ENCODE assay signal across 13 mouse cellular contexts in the genomic region with DNA sequence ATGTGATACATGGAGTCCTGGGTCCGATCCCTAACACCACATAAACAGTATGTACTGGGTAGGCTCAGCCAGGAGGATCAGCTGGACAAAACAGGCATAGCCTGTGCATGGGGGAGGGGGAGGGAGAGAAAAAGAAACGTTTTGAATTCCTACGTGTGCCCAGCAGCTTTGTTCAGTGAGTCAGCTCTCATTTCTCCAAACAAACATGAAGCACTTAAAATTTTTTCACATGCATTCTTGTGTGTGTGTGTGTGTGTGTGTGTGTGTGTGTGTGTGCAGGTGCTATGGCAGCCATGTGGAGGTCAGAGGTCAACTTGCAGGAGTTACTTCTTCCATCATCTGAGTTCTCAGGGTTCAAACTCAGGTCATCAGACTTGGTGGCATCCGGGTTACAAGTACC. TPM values are rescaled to one million over a fixed set of nuclear protein-coding genes. Genes with fewer than 3 reads are reported as not detected.
DNase-seq lines count a peak whose midpoint lies in the region.
"Had no signal": no experiment of that assay in that cellular context is flagged by ENCODE, and none has a peak within 500 bp of the region (broad histone marks: within the 10 kb centered on the region; RNA-seq: fewer than 3 reads in every experiment).

No protein-coding gene starts in this region.

- peak; percentile 29 for DNase-seq in 3134 (ENCODE audit: extremely low read depth, insufficient read length, low spot score)
- peak; percentile 14 for DNase-seq in embryo, embryonic 10 days (ENCODE audit: low spot score)
- peak; percentile 56 to 80 for DNase-seq in lung, adult 18-20 months
- peak; percentile 82 for DNase-seq in lung, postnatal 36 days
- DNase-seq in T-cell, adult 2 months (ENCODE audit: low spot score), result no peak
- no peak for DNase-seq in adrenal gland, postnatal 10 days
- DNase-seq in adrenal gland, adult 18-20 months (ENCODE audit: low spot score in 2 of 2), result no peak
- DNase-seq: adrenal gland, adult 8-10 months; cerebellum, adult 11-12 months; heart, postnatal 4 days; kidney, adult 8-10 months; liver, postnatal 0 days; thymus, postnatal 4 days had no signal

RNA-seq across cellular contexts. Expression of a gene that starts 36.3 kb away (rescaled TPM):
- 10 to 100 TPM; 34.5 to 37.6 TPM for total RNA-seq in adrenal gland, postnatal 10 days (2021)
- total RNA-seq in adrenal gland, adult 18-20 months (2021), result 10 to 100 TPM; 35.7 to 39.4 TPM

Comparison
In these comparisons a context has a peak if more than half of its experiments do, and no peak if none do; other contexts are left out.
1. DNase-seq: peak in 3134 (single experiment), embryo, embryonic 10 days (single experiment), lung, adult 18-20 months (2 of 2) and lung, postnatal 36 days (single experiment); none in T-cell, adult 2 months (single experiment), adrenal gland, postnatal 10 days (single experiment) and adrenal gland, adult 18-20 months (0 of 2).